Mouse (Mus musculus) monocyte, adult 59 days (primary cell): ENCODE results near the gene Klk15. TPM values are rescaled to one million over a fixed set of nuclear protein-coding genes. Genes with fewer than 3 reads are reported as not detected.

Experiments
- total RNA-seq, 2 experiments: library from RNA; stranded (reverse); gene quantifications; one replicate each; pipeline ENCODE4 v1.2.4; 2023

Gene Klk15
- total RNA-seq: not detected

DNA sequence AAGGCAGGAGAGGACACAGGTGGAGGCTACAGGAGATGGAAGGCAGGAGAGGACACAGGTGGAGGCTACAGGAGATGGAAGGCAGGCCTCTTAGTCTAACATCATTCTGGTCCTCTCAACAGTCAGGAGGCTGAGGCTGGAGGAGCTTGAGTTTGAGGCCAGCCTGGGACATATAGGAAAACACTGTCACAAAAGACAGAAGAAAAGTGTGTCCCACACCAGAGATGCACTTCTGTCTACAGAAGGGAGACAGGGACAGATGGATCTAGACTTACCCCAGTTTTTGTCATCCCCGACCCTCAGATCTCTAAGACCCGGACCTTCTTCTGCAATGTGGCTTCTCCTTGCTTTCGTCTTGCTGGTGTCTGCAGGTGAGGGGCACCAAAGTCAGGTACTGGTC, at the start of gene Klk15:
Gene Klk15, plus strand, starts transcription at position 301 of the 400 bp plus-strand sequence.

DNA sequence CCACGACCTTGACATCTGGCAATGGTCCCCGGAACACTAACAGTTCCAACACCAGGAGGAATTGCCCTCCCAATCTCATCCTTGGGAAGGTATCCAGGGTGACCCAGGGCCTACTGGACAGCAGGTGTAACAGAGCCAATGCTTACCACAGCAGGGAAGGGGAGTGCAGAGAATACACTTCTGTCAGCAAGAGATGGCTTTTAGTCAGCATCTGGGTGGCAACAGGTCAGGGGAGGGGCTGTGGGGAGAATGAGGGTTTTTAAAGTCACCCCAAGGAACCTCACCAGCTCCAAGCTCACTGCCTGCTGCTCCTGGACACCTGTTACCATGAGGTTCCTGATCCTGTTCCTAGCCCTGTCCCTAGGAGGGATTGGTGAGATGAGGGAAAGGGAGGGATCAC, 16.8 kb downstream of the Klk15 start, which contains the start of gene Klk1b8:
Gene Klk1b8, plus strand, starts transcription at position 301 of the 400 bp plus-strand sequence.

DNA sequence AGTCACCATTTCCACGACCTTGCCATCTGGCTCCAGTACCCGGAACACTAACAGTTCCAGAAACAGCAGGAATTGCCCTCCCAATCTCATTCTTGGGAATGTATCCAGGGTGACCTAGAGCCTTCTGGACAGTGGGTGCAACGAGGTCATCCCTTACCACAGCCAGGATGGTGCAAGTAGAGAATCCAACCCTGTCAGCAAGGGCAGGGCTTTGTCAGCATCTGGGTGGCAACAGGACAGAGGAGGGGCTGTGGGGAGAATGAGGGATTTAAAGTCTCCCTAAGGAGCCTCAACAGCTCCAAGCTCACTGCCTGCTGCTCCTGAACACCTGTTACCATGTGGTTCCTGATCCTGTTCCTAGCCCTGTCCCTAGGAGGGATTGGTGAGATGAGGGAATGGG, 32.9 kb downstream of the Klk15 start, which contains the start of gene Klk1b1:
Gene Klk1b1, plus strand, starts transcription at position 301 of the 400 bp plus-strand sequence.

DNA sequence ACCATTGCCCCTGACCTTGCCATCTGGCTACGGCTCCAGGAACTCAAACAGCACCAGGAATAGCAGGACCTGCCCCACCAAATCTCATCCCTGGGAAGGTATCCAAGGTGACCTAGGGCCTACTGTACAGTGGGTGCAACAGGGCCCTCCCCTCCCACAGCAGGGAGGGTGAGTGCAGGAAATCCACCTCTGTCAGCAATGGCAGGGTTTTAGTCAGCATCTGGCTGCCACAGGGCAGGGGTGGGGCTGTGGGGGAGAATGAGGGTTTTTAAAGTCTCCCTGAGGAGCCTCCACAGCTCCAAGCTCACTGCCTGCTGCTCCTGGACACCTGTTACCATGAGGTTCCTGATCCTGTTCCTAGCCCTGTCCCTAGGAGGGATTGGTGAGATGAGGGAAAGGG, 42.2 kb downstream of the Klk15 start, which contains the start of gene Klk1b9:
Gene Klk1b9, plus strand, starts transcription at position 301 of the 400 bp plus-strand sequence.

Other genes with a start within 250 kb of the Klk15 start
- gene Klk14, start 243.3 kb upstream of the Klk15 start, total RNA-seq: not detected
- gene Klk13, start 221.2 kb upstream of the Klk15 start, total RNA-seq: not detected
- not detected for gene Klk12, start 164.8 kb upstream of the Klk15 start, total RNA-seq
- gene Klk11, start 159.1 kb upstream of the Klk15 start, total RNA-seq: not detected
- not detected for gene Klk10, start 152.7 kb upstream of the Klk15 start, total RNA-seq
- not detected for gene Klk9, start 141.8 kb upstream of the Klk15 start, total RNA-seq
- 1 to 10 TPM; 4.9 to 5.3 TPM for gene Klk8, start 136.2 kb upstream of the Klk15 start, total RNA-seq
- gene Klk7, start 122.4 kb upstream of the Klk15 start, total RNA-seq: not detected
- gene Klk6, start 109.2 kb upstream of the Klk15 start, total RNA-seq: not detected
- gene Klk5, start 91.8 kb upstream of the Klk15 start, total RNA-seq: not detected
- gene Klk4, start 52.6 kb upstream of the Klk15 start, total RNA-seq: not detected
- not detected for gene Klk1b8, start 16.9 kb downstream of the Klk15 start, total RNA-seq
- gene Klk1b1, start 33.0 kb downstream of the Klk15 start, total RNA-seq: not detected
- gene Klk1b9, start 42.3 kb downstream of the Klk15 start, total RNA-seq: not detected
- not detected for gene Klk1b11, start 62.1 kb downstream of the Klk15 start, total RNA-seq
- gene Klk1b26, start 78.4 kb downstream of the Klk15 start, total RNA-seq: not detected
- not detected for gene Klk1b27, start 118.5 kb downstream of the Klk15 start, total RNA-seq
- not detected for gene Klk1b21, start 168.6 kb downstream of the Klk15 start, total RNA-seq
- gene Klk1b22, start 178.9 kb downstream of the Klk15 start, total RNA-seq: not detected
- not detected for gene Klk1b16, start 203.0 kb downstream of the Klk15 start, total RNA-seq